Mouse (Mus musculus) kidney, adult 2 months (tissue): ENCODE results near the gene Noc3l.

Source experiments
- CTCF ChIP-seq: fragments of 200-500 bp; conservative IDR thresholded peaks from 2 replicates; pipeline ENCODE4 v1.5.1; 2011; ENCODE audit warnings: low read depth, mild to moderate bottlenecking, control low read depth, low read length, moderate library complexity, mixed read lengths; ENCODE audit not compliant: insufficient read depth, insufficient read length
- POLR2A ChIP-seq: fragments of 200-500 bp; IDR thresholded peaks from one replicate; pipeline ENCODE4 v1.6.1; 2011; ENCODE audit warnings: low read depth, low read length, control low read depth

DNA sequence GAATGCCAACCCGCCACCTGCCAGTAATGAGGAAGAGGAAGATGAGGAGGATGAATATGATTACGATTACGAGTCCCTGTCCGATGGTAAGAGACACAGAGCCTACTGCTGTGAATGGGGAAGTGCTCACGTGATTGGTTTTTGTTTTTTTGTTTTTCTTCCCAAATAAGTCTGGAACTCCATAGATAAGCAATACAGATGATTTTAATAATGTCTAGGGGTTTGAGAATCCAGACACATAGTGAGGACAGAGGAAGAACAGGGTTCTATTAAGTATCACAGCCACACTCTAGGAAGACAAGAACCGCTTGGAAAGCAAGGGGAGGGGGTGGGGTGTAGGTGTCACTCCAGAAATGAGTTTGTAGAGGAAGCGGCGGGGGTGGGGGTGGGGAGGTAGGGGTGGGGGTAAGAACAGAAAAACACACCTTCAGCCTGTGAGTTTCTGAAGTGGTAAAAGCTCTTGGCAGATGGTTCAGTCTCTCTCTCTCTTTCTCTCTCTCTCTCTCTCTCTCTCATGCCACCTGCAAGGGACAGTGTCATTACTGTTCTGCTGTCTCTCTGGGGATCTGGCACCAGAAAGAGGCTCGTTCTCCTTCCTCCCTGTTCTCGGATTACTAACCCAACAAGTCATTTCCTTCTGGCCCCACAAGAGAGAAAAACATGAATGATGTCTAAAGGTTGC lies 73.1 kb downstream of the Noc3l start:
- TF ChIP-seq CTCF (no peak), POLR2A (no peak)
